Mouse (Mus musculus) MEL (cell line): ENCODE data around the gene Wipf1. TPM values are rescaled to one million over a fixed set of nuclear protein-coding genes. Genes with fewer than 3 reads are reported as not detected.

Source experiments
- DNase-seq: peaks from one replicate; pipeline ENCODE4 v3.0.0; 2011; ENCODE audit warnings: low read depth, low spot score
- H3K27ac ChIP-seq: 2 replicates; pipeline ENCODE4 v1.5.1; 2012; ENCODE audit warnings: low read depth, mild to moderate bottlenecking, control low read depth, low read length, moderate library complexity; ENCODE audit not compliant: control insufficient read depth
- H3K27me3 ChIP-seq, 2 experiments: fragments of 150-350 bp in 1 of 2; sonication (generic) in 1 of 2; 2 replicates each; pipeline ENCODE4 v1.6.1; 2012; ENCODE audit warnings: low read length in 2 of 2, mild to moderate bottlenecking in 2 of 2, improper control_type of control experiment in 1 of 2, moderate library complexity in 1 of 2; ENCODE audit not compliant: insufficient read depth in 2 of 2, control insufficient read depth in 1 of 2
- H3K36me3 ChIP-seq, 2 experiments: 2 replicates each; pipeline ENCODE4 v1.6.1; 2012 to 2014; ENCODE audit warnings: low read length in 2 of 2, improper control_type of control experiment in 1 of 2, inconsistent platforms in 1 of 2, mild to moderate bottlenecking in 1 of 2; ENCODE audit not compliant: insufficient read depth in 2 of 2, control insufficient read depth in 1 of 2
- H3K4me1 ChIP-seq, 2 experiments: fragments of 150-350 bp in 1 of 2; sonication (generic) in 1 of 2; 2 replicates each; pipeline ENCODE4 v1.6.1; 2012; ENCODE audit warnings: low read length in 2 of 2, improper control_type of control experiment in 1 of 2, mild to moderate bottlenecking in 1 of 2; ENCODE audit not compliant: insufficient read depth in 2 of 2, control insufficient read depth in 1 of 2
- H3K4me3 ChIP-seq, 2 experiments: fragments of 150-350 bp in 1 of 2; sonication (generic) in 1 of 2; 2 replicates each; pipeline ENCODE4 v1.5.1; 2012; ENCODE audit warnings: low read depth in 2 of 2, low read length in 2 of 2, mild to moderate bottlenecking in 2 of 2, moderate library complexity in 2 of 2, control low read depth in 1 of 2, improper control_type of control experiment in 1 of 2; ENCODE audit not compliant: control insufficient read depth in 1 of 2, insufficient read depth in 1 of 2
- H3K79me2 ChIP-seq: 2 replicates; pipeline ENCODE4 v1.6.1; 2012; ENCODE audit warnings: mild to moderate bottlenecking, low read length, moderate library complexity; ENCODE audit not compliant: control insufficient read depth, poor library complexity, insufficient read depth
- H3K9ac ChIP-seq: 2 replicates; pipeline ENCODE4 v1.6.1; 2012; ENCODE audit warnings: low read depth, mild to moderate bottlenecking, control low read depth, low read length, moderate library complexity; ENCODE audit not compliant: control insufficient read depth, poor library complexity, severe bottlenecking
- H3K9me3 ChIP-seq: fragments of 150-350 bp; sonication (generic); replicated peaks from 2 replicates; pipeline ENCODE4 v1.6.1; 2012; ENCODE audit warnings: mild to moderate bottlenecking, low read length, improper control_type of control experiment, moderate library complexity; ENCODE audit not compliant: insufficient read depth
- BHLHE40 ChIP-seq: IDR thresholded peaks from 2 replicates; pipeline ENCODE4 v1.6.1; 2012; ENCODE audit warnings: low read depth, mild to moderate bottlenecking, inconsistent platforms, low read length, improper control_type of control experiment, borderline replicate concordance
- CTCF ChIP-seq, 3 experiments: IDR thresholded peaks in 2 of 3; conservative IDR thresholded peaks in 1 of 3; 2 replicates each; pipeline ENCODE4 v1.5.1; 2011 to 2012; ENCODE audit warnings: low read length in 3 of 3, low read depth in 2 of 3, mild to moderate bottlenecking in 2 of 3, improper control_type of control experiment in 1 of 3, inconsistent platforms in 1 of 3, mixed read lengths in 1 of 3, moderate library complexity in 1 of 3; ENCODE audit not compliant: control insufficient read depth in 1 of 3, insufficient read depth in 1 of 3, poor library complexity in 1 of 3, severe bottlenecking in 1 of 3
- E2F4 ChIP-seq: IDR thresholded peaks from 2 replicates; pipeline ENCODE4 v1.6.1; 2011; ENCODE audit warnings: low read depth, low read length, improper control_type of control experiment, borderline replicate concordance
- ELF1 ChIP-seq: IDR thresholded peaks from 2 replicates; pipeline ENCODE4 v1.6.1; 2014; ENCODE audit warnings: low read depth, mild to moderate bottlenecking, inconsistent platforms, low read length, improper control_type of control experiment, moderate library complexity
- EP300 ChIP-seq, 2 experiments: IDR thresholded peaks; 2 replicates each; pipeline ENCODE4 v1.6.1; 2011; ENCODE audit warnings: improper control_type of control experiment in 2 of 2, low read length in 2 of 2, low read depth in 1 of 2, mild to moderate bottlenecking in 1 of 2
- ETS1 ChIP-seq: IDR thresholded peaks from 2 replicates; pipeline ENCODE4 v1.6.1; 2012; ENCODE audit warnings: low read depth, mild to moderate bottlenecking, inconsistent platforms, low read length, improper control_type of control experiment, moderate library complexity
- GATA1 ChIP-seq: IDR thresholded peaks from 2 replicates; pipeline ENCODE4 v1.6.1; 2011; ENCODE audit warnings: low read depth, low read length, improper control_type of control experiment
- HCFC1 ChIP-seq: IDR thresholded peaks from 2 replicates; pipeline ENCODE4 v1.6.1; 2012; ENCODE audit warnings: low read depth, mild to moderate bottlenecking, inconsistent platforms, low read length, improper control_type of control experiment, moderate library complexity
- KAT2A ChIP-seq: conservative IDR thresholded peaks from 2 replicates; pipeline ENCODE4 v1.6.1; 2012; ENCODE audit warnings: low read depth, low read length, improper control_type of control experiment, inconsistent platforms
- MAX ChIP-seq: IDR thresholded peaks from 2 replicates; pipeline ENCODE4 v1.6.1; 2011; ENCODE audit warnings: low read length, improper control_type of control experiment
- MXI1 ChIP-seq: IDR thresholded peaks from 2 replicates; pipeline ENCODE4 v1.6.1; 2011; ENCODE audit warnings: mild to moderate bottlenecking, low read depth, low read length, improper control_type of control experiment
- MYC ChIP-seq: IDR thresholded peaks from 2 replicates; pipeline ENCODE4 v1.6.1; 2011; ENCODE audit warnings: low read depth, mild to moderate bottlenecking, low read length, improper control_type of control experiment, moderate library complexity
- POLR2AphosphoS2 ChIP-seq: IDR thresholded peaks from 2 replicates; pipeline ENCODE4 v1.6.1; 2011; ENCODE audit warnings: low read length, improper control_type of control experiment
- RAD21 ChIP-seq: IDR thresholded peaks from 2 replicates; pipeline ENCODE4 v1.6.1; 2011; ENCODE audit warnings: mild to moderate bottlenecking, low read depth, low read length, improper control_type of control experiment
- RCOR1 ChIP-seq: IDR thresholded peaks from 2 replicates; pipeline ENCODE4 v1.6.1; 2012; ENCODE audit warnings: low read depth, mild to moderate bottlenecking, inconsistent platforms, low read length, improper control_type of control experiment
- SIN3A ChIP-seq: IDR thresholded peaks from 2 replicates; pipeline ENCODE4 v1.6.1; 2012; ENCODE audit warnings: low read length, improper control_type of control experiment, inconsistent platforms
- SMC3 ChIP-seq: IDR thresholded peaks from 2 replicates; pipeline ENCODE4 v1.6.1; 2011; ENCODE audit warnings: low read depth, low read length, improper control_type of control experiment
- TAL1 ChIP-seq: IDR thresholded peaks from 2 replicates; pipeline ENCODE4 v1.6.1; 2012; ENCODE audit warnings: mild to moderate bottlenecking, inconsistent platforms, low read length, moderate library complexity, mixed read lengths
- TCF12 ChIP-seq: IDR thresholded peaks from 2 replicates; pipeline ENCODE4 v1.6.1; 2014; ENCODE audit warnings: low read depth, mild to moderate bottlenecking, inconsistent platforms, low read length, improper control_type of control experiment, moderate library complexity
- UBTF ChIP-seq: IDR thresholded peaks from 2 replicates; pipeline ENCODE4 v1.6.1; 2012; ENCODE audit warnings: low read depth, mild to moderate bottlenecking, inconsistent platforms, low read length, improper control_type of control experiment, moderate library complexity, borderline replicate concordance; ENCODE audit not compliant: insufficient read depth
- USF2 ChIP-seq, 2 experiments: IDR thresholded peaks; 2 replicates each; pipeline ENCODE4 v1.6.1; 2011 to 2012; ENCODE audit warnings: improper control_type of control experiment in 2 of 2, low read length in 2 of 2, borderline replicate concordance in 1 of 2, inconsistent platforms in 1 of 2, low read depth in 1 of 2, mild to moderate bottlenecking in 1 of 2; ENCODE audit not compliant: insufficient read depth in 1 of 2
- ZKSCAN1 ChIP-seq: IDR thresholded peaks from 2 replicates; pipeline ENCODE4 v1.6.1; 2012; ENCODE audit warnings: low read depth, mild to moderate bottlenecking, inconsistent platforms, low read length, improper control_type of control experiment, moderate library complexity
- ZMIZ1 ChIP-seq: IDR thresholded peaks from 2 replicates; pipeline ENCODE4 v1.6.1; 2012; ENCODE audit warnings: low read depth, mild to moderate bottlenecking, inconsistent platforms, low read length, improper control_type of control experiment, moderate library complexity
- ZNF384 ChIP-seq: IDR thresholded peaks from 2 replicates; pipeline ENCODE4 v1.6.1; 2012; ENCODE audit warnings: low read depth, mild to moderate bottlenecking, inconsistent platforms, low read length, improper control_type of control experiment
- polyA plus RNA-seq, 2 experiments: library from polyadenylated mRNA; stranded (reverse) in 1 of 2; unstranded in 1 of 2; fragments of >175 nt in 1 of 2; fragments of >200 nt in 1 of 2; gene quantifications; 2 replicates each; pipeline versions ENCODE4 v1.2.1 to v1.2.4; 2012; ENCODE audit warnings: low replicate concordance in 2 of 2, low read depth in 1 of 2; ENCODE audit not compliant: insufficient read length in 2 of 2, insufficient read depth in 1 of 2, missing spikeins in 1 of 2
- total RNA-seq: library from RNA; depleted of rRNA; stranded (reverse); fragments of 300-350 nt; gene quantifications from 2 replicates; pipeline ENCODE4 v1.2.3, GENCODE M21; 2012

The Wipf1 gene
- total and polyA plus RNA-seq, 3 experiments = 5.2 to 83.9 (median 27.1) TPM

GRCm38 (mm10) chr2:73536091-73536783 lies 6.7 kb upstream of the Wipf1 start:
- TF ChIP-seq ZNF384 = no peak
- no peak for TF ChIP-seq RCOR1
- no peak for TF ChIP-seq USF2 (IDR thresholded peaks at IDR 0.05; ENCODE audit: borderline replicate concordance in 1 of 2, insufficient read depth in 1 of 2, low read depth in 1 of 2, low read length in 2 of 2)
- no peak for TF ChIP-seq MAX
- no peak for TF ChIP-seq CTCF (IDR thresholded peaks at IDR 0.05 in 2 of 3, conservative IDR thresholded peaks at IDR 0.05 in 1 of 3; ENCODE audit: control insufficient read depth in 1 of 3, insufficient read depth in 1 of 3, low read depth in 2 of 3, low read length in 3 of 3, poor library complexity in 1 of 3, severe bottlenecking in 1 of 3)
- TF ChIP-seq RAD21 = no peak
- H3K79me2 ChIP-seq = peaks cover 2% of the 10 kb centered on the region; the same call in 1 of the 2 replicates
- H3K27me3 ChIP-seq = no peaks in the 10 kb centered on the region
- H3K9me3 ChIP-seq = no peaks in the 10 kb centered on the region
- H3K4me3 ChIP-seq = no peak overlapping the region
- H3K27ac ChIP-seq = no peak overlapping the region
- peaks cover 0 to 6% of the 10 kb centered on the region in 2 experiments; a peak in 2 of 4 replicates for H3K36me3 ChIP-seq
- H3K9ac ChIP-seq = no peak overlapping the region
- H3K4me1 ChIP-seq = peaks cover 4 to 10% of the 10 kb centered on the region in 2 experiments
- DNase-seq = no peak

- Histone ChIP-seq H3K4me3 (no peak overlapping the region), H3K9ac (no peak overlapping the region)
These were observed 5.2 kb upstream of the Wipf1 start for GRCm38 (mm10) chr2:73534720-73535119.

GRCm38 (mm10) chr2:73530487-73530886 lies 953 bp upstream of the Wipf1 start:
- peaks cover 7 to 16% of the 10 kb centered on the region in 2 experiments for H3K4me1 ChIP-seq
- H3K79me2 ChIP-seq = peaks cover 8% of the 10 kb centered on the region
- peak overlapping the region; percentile 93; the same call in 1 of the 2 replicates for H3K9ac ChIP-seq
- DNase-seq = peak; percentile 36
- peak; percentile 40 for TF ChIP-seq TAL1
- TF ChIP-seq ETS1 = no peak
- TF ChIP-seq SIN3A = no peak
- peak; percentile 28; the same call in 1 of the 2 replicates for TF ChIP-seq TCF12
- TF ChIP-seq EP300 (IDR thresholded peaks at IDR 0.05; ENCODE audit: low read depth in 1 of 2, low read length in 2 of 2) = peak in 1 of 2 experiments; percentile 62; a peak in 3 of 4 replicates
- TF ChIP-seq GATA1 = peak; percentile 18; the same call in 1 of the 2 replicates
- H3K27me3 ChIP-seq = no peaks in the 10 kb centered on the region
- peaks cover 0 to 6% of the 10 kb centered on the region in 2 experiments; a peak in 2 of 4 replicates for H3K36me3 ChIP-seq
- H3K27ac ChIP-seq = no peak overlapping the region
- H3K4me3 ChIP-seq = peak overlapping the region in 1 of 2 experiments; percentile 66; a peak in 2 of 4 replicates
- H3K9me3 ChIP-seq = no peaks in the 10 kb centered on the region

More at GRCm38 (mm10) chr2:73534720-73535119, 5.2 kb upstream of the Wipf1 start:
- Histone ChIP-seq H3K27me3 (no peaks in the 10 kb centered on the region), H3K4me1 (peaks cover 9 to 11% of the 10 kb centered on the region in 2 experiments; a peak in 3 of 4 replicates), H3K79me2 (no peaks in the 10 kb centered on the region; the same call in 1 of the 2 replicates), H3K36me3 (peaks cover 0 to 6% of the 10 kb centered on the region in 2 experiments; a peak in 2 of 4 replicates), H3K9me3 (no peaks in the 10 kb centered on the region), H3K27ac (no peak overlapping the region)
- no peak for DNase-seq
- TF ChIP-seq ETS1 (no peak), MXI1 (no peak), SMC3 (no peak), BHLHE40 (no peak), TCF12 (no peak), ZKSCAN1 (no peak), E2F4 (no peak), TAL1 (no peak), POLR2AphosphoS2 (no peak), MYC (no peak), HCFC1 (no peak), ZMIZ1 (no peak), ELF1 (no peak), USF2 (IDR thresholded peaks at IDR 0.05; ENCODE audit: borderline replicate concordance in 1 of 2, insufficient read depth in 1 of 2, low read depth in 1 of 2, low read length in 2 of 2) (no peak), UBTF (no peak), KAT2A (no peak)
